Mouse (Mus musculus) T-helper 2 cell (primary cell): ENCODE measurements around the gene Gm11237.
"Not testable (repeated sequence)": the region's sequence is repeated elsewhere in the genome, so short reads cannot be mapped to it uniquely, and the experiment has no call there.

Experiments used
- in situ Hi-C: fragments of 300-600 bp; cut with MboI, MseI; formaldehyde crosslinking; loops from one replicate; pipeline ENCODE4 v1.15.1; 2025; ENCODE audit warnings: high pct_unique_total_duplicates

The Gm11237 gene

GRCm38 (mm10) chr4:73622684-73623083 is at the start of gene Gm11237:
Gene Gm11237 (plus strand): TSS chr4:73622984.
- in situ Hi-C loops = not testable (repeated sequence)

- in situ Hi-C loops = no loop called here
Observed at GRCm38 (mm10) chr4:73599248-73599647, 23.5 kb upstream of the Gm11237 start.

- in situ Hi-C loops = loop anchor here (10.0 kb wide), 1 partner anchor 47 kb away; no protein-coding TSS in a partner anchor
Observed at GRCm38 (mm10) chr4:73607581-73607980, 15.2 kb upstream of the Gm11237 start, which contains the start of gene Gm11238. Gene Gm11238 (plus strand): TSS chr4:73607881.

- in situ Hi-C loops = not testable (repeated sequence)
Observed at GRCm38 (mm10) chr4:73637821-73638220, 15.0 kb downstream of the Gm11237 start, which contains the start of gene Gm11236. Gene Gm11236 (plus strand): TSS chr4:73638121.

- in situ Hi-C loops = not testable (repeated sequence)
Observed at GRCm38 (mm10) chr4:73661864-73662263, 39.1 kb downstream of the Gm11237 start.

GRCm38 (mm10) chr4:73668054-73668453 is 45.3 kb downstream of the Gm11237 start, which contains the start of gene Gm11239:
Gene Gm11239 (plus strand): TSS chr4:73668354.
- in situ Hi-C loops = not testable (repeated sequence)
